Mouse (Mus musculus): Measurements from ENCODE around the gene Aarsd1.

GRCm38 (mm10) chr11:101360651-101361113 is 56.7 kb downstream of the Aarsd1 start:
- TF ChIP-seq POLR2A (IDR thresholded peaks at IDR 0.05; ENCODE audit: borderline replicate concordance, control insufficient read depth, low read depth, low read length) (no peak), CTCF (IDR thresholded peaks at IDR 0.05; ENCODE audit: control insufficient read depth, insufficient read depth, low read length) (no peak)

All from bone marrow, adult 2 months (tissue).